8 mouse cellular contexts compared by ENCODE assay signal in genomic region chr4:134913413-134913812, GRCm38 (mm10). TPM values are rescaled to one million over a fixed set of nuclear protein-coding genes. Genes with fewer than 3 reads are reported as not detected.
DNase-seq lines count a peak whose midpoint lies in the region; ATAC-seq and TF ChIP-seq lines count a peak whose summit lies in the region.

No protein-coding gene starts in this region.

- no peak overlapping the region for H3K4me3 ChIP-seq in forebrain, embryonic 16.5 days (replicated peaks; ENCODE audit: low read length)
- no peak overlapping the region for H3K4me3 ChIP-seq in liver, adult 2 months (ENCODE audit: insufficient read depth, low read depth, low read length)
- peak overlapping the region; percentile 79; the same call in 1 of the 2 replicates for H3K4me3 ChIP-seq in midbrain, embryonic 16.5 days (ENCODE audit: low read depth, low read length)
- H3K4me3 ChIP-seq in stomach, embryonic 16.5 days (replicated peaks; ENCODE audit: low read length): peak overlapping the region; percentile 71; the same call in 1 of the 2 replicates

- DNase-seq in left cerebral cortex, adult 18-20 months (ENCODE audit: low spot score in 2 of 2): peak; percentile 50 to 75
- no peak for DNase-seq in left cerebral cortex, adult 11 months (ENCODE audit: low spot score)
- DNase-seq in cerebellum, adult 8-10 months: peak; percentile 71
- DNase-seq in induced T-regulatory cell, adult 2 months (ENCODE audit: low read depth): peak; percentile 92
- peak; percentile 54 for DNase-seq in liver, adult 2 months (ENCODE audit: extremely low read depth, low read depth, low spot score)

- H3K9me3 ChIP-seq in forebrain, embryonic 16.5 days (ENCODE audit: control insufficient read depth, low read length): no peaks in the 10 kb centered on the region
- H3K9me3 ChIP-seq in midbrain, embryonic 16.5 days (replicated peaks; ENCODE audit: control insufficient read depth, low read length, poor library complexity, severe bottlenecking): no peaks in the 10 kb centered on the region
- no peaks in the 10 kb centered on the region for H3K9me3 ChIP-seq in stomach, embryonic 16.5 days (replicated peaks; ENCODE audit: control insufficient read depth, low read length)

- H3K9ac ChIP-seq in forebrain, embryonic 16.5 days (replicated peaks; ENCODE audit: low read depth, low read length): no peak overlapping the region
- no peak overlapping the region for H3K9ac ChIP-seq in liver, adult 2 months (ENCODE audit: low read depth, low read length)
- H3K9ac ChIP-seq in midbrain, embryonic 16.5 days (ENCODE audit: low read depth, low read length): no peak overlapping the region
- no peak overlapping the region for H3K9ac ChIP-seq in stomach, embryonic 16.5 days (ENCODE audit: low read length)

- no peak overlapping the region for H3K27ac ChIP-seq in forebrain, embryonic 16.5 days (ENCODE audit: low read length)
- no peak overlapping the region for H3K27ac ChIP-seq in liver, adult 2 months (replicated peaks; ENCODE audit: insufficient read depth, low read depth, low read length)
- H3K27ac ChIP-seq in midbrain, embryonic 16.5 days (ENCODE audit: low read length): no peak overlapping the region
- H3K27ac ChIP-seq in stomach, embryonic 16.5 days (ENCODE audit: low read length): no peak overlapping the region

- H3K27me3 ChIP-seq in forebrain, embryonic 16.5 days (replicated peaks; ENCODE audit: control insufficient read depth, insufficient read depth, low read length): no peaks in the 10 kb centered on the region
- H3K27me3 ChIP-seq in liver, adult 2 months (ENCODE audit: control insufficient read depth, insufficient read depth, low read length): no peaks in the 10 kb centered on the region
- H3K27me3 ChIP-seq in midbrain, embryonic 16.5 days (ENCODE audit: control insufficient read depth, insufficient read depth, low read depth, low read length): no peaks in the 10 kb centered on the region
- no peaks in the 10 kb centered on the region for H3K27me3 ChIP-seq in stomach, embryonic 16.5 days (ENCODE audit: control insufficient read depth, insufficient read depth, low read length)

- 0 out of 2 replicates have a peak, but pooled peaks have one; percentile 30 for ATAC-seq in forebrain, embryonic 16.5 days
- no peak for ATAC-seq in midbrain, embryonic 16.5 days
- ATAC-seq in stomach, embryonic 16.5 days (ENCODE audit: insufficient read depth, low FRiP score): no peak

- H3K4me2 ChIP-seq in forebrain, embryonic 16.5 days (ENCODE audit: low read length): peak overlapping the region; percentile 89
- peak overlapping the region; percentile 53 for H3K4me2 ChIP-seq in midbrain, embryonic 16.5 days (ENCODE audit: low read length)
- peak overlapping the region; percentile 90; the same call in 1 of the 2 replicates for H3K4me2 ChIP-seq in stomach, embryonic 16.5 days (ENCODE audit: low read depth, low read length)

- peaks cover 11% of the 10 kb centered on the region for H3K36me3 ChIP-seq in forebrain, embryonic 16.5 days (ENCODE audit: control insufficient read depth, insufficient read depth)
- H3K36me3 ChIP-seq in liver, adult 2 months (ENCODE audit: control insufficient read depth, insufficient read depth, low read length): peaks cover 15% of the 10 kb centered on the region
- peaks cover 10% of the 10 kb centered on the region for H3K36me3 ChIP-seq in midbrain, embryonic 16.5 days (ENCODE audit: control insufficient read depth, insufficient read depth, low read length)
- H3K36me3 ChIP-seq in stomach, embryonic 16.5 days (ENCODE audit: control insufficient read depth, insufficient read depth, low read length): peaks cover 8% of the 10 kb centered on the region; the same call in 1 of the 2 replicates

- no peak for TF ChIP-seq POLR2A in liver, adult 2 months (IDR thresholded peaks at IDR 0.05; ENCODE audit: extremely low read depth, insufficient read depth, low read length)

- WGBS in forebrain, embryonic 16.5 days: 25% methylated on average over 3 of the region's 3 CpGs
- WGBS in liver, adult 2 months: 40% methylated on average over 3 of the region's 3 CpGs
- 31% methylated on average over 3 of the region's 3 CpGs for WGBS in midbrain, embryonic 16.5 days
- WGBS in stomach, embryonic 16.5 days: 32% methylated on average over 3 of the region's 3 CpGs

- peaks cover 5% of the 10 kb centered on the region; the same call in 1 of the 2 replicates for H3K79me2 ChIP-seq in liver, adult 2 months (ENCODE audit: control insufficient read depth, insufficient read depth, low read length)

- peaks cover 17% of the 10 kb centered on the region for H3K4me1 ChIP-seq in forebrain, embryonic 16.5 days (replicated peaks; ENCODE audit: control insufficient read depth, insufficient read depth, low read length)
- H3K4me1 ChIP-seq in liver, adult 2 months (ENCODE audit: control insufficient read depth, insufficient read depth, low read length): peaks cover 12% of the 10 kb centered on the region; the same call in 1 of the 2 replicates
- H3K4me1 ChIP-seq in midbrain, embryonic 16.5 days (ENCODE audit: control insufficient read depth, insufficient read depth, low read length): peaks cover 9% of the 10 kb centered on the region
- peaks cover 7% of the 10 kb centered on the region for H3K4me1 ChIP-seq in stomach, embryonic 16.5 days (ENCODE audit: control insufficient read depth, insufficient read depth, low read length)

- TF ChIP-seq CTCF in liver, adult 2 months (IDR thresholded peaks at IDR 0.05; ENCODE audit: low read depth, low read length): peak; percentile 84

RNA-seq across cellular contexts. Expression of gene Tmem50a, which starts 1.4 kb away (rescaled TPM):
- 100 to 1,000 TPM; 119 to 127 TPM for total RNA-seq in left cerebral cortex, adult 18-20 months (2021)
- 201 and 205 TPM in 2 replicates for polyA plus RNA-seq in forebrain, embryonic 16.5 days (2015; fragmentation: Nextera tagmentation; extraction: Ambion mirVana)
- total RNA-seq in liver, adult 2 months (2014; rRNA removed): 109 and 115 TPM in 2 replicates
- polyA plus RNA-seq in liver, adult 2 months (2012; rRNA removed): 90.6 and 92.7 TPM in 2 replicates
- polyA plus RNA-seq in midbrain, embryonic 16.5 days (2015; fragmentation: Nextera tagmentation; extraction: Ambion mirVana): 237 and 253 TPM in 2 replicates
- 177 TPM in 2 replicates for polyA plus RNA-seq in stomach, embryonic 16.5 days (2015; fragmentation: Nextera tagmentation; extraction: Ambion mirVana)

RNA-seq across cellular contexts. Expression of gene Rsrp1, which starts 10.0 kb away (rescaled TPM):
- 100 to 1,000 TPM; 248 to 297 TPM for total RNA-seq in left cerebral cortex, adult 18-20 months (2021)
- 644 and 645 TPM in 2 replicates for polyA plus RNA-seq in forebrain, embryonic 16.5 days (2015; fragmentation: Nextera tagmentation; extraction: Ambion mirVana)
- 200 and 206 TPM in 2 replicates for total RNA-seq in liver, adult 2 months (2014; rRNA removed)
- 345 and 403 TPM in 2 replicates for polyA plus RNA-seq in liver, adult 2 months (2012; rRNA removed)
- polyA plus RNA-seq in midbrain, embryonic 16.5 days (2015; fragmentation: Nextera tagmentation; extraction: Ambion mirVana): 576 and 581 TPM in 2 replicates
- polyA plus RNA-seq in stomach, embryonic 16.5 days (2015; fragmentation: Nextera tagmentation; extraction: Ambion mirVana): 511 and 534 TPM in 2 replicates

RNA-seq across cellular contexts. Expression of gene Syf2, which starts 17.3 kb away (rescaled TPM):
- total RNA-seq in left cerebral cortex, adult 18-20 months (2021): 10 to 100 TPM; 59.9 to 63.6 TPM
- 73.2 and 78.4 TPM in 2 replicates for polyA plus RNA-seq in forebrain, embryonic 16.5 days (2015; fragmentation: Nextera tagmentation; extraction: Ambion mirVana)
- 34.4 and 48.0 TPM in 2 replicates for total RNA-seq in liver, adult 2 months (2014; rRNA removed)
- polyA plus RNA-seq in liver, adult 2 months (2012; rRNA removed): 11.8 and 12.2 TPM in 2 replicates
- 61.9 and 64.7 TPM in 2 replicates for polyA plus RNA-seq in midbrain, embryonic 16.5 days (2015; fragmentation: Nextera tagmentation; extraction: Ambion mirVana)
- polyA plus RNA-seq in stomach, embryonic 16.5 days (2015; fragmentation: Nextera tagmentation; extraction: Ambion mirVana): 69.6 and 71.9 TPM in 2 replicates

RNA-seq across cellular contexts. Expression of gene Rhd, which starts 49.1 kb away (rescaled TPM):
- total RNA-seq in left cerebral cortex, adult 18-20 months (2021): not detected
- polyA plus RNA-seq in forebrain, embryonic 16.5 days (2015; fragmentation: Nextera tagmentation; extraction: Ambion mirVana): 0.47 and 1.0 TPM in 2 replicates
- not detected in 2 replicates for total RNA-seq in liver, adult 2 months (2014; rRNA removed)
- not detected in 2 replicates for polyA plus RNA-seq in liver, adult 2 months (2012; rRNA removed)
- polyA plus RNA-seq in midbrain, embryonic 16.5 days (2015; fragmentation: Nextera tagmentation; extraction: Ambion mirVana): 1.3 and 1.4 TPM in 2 replicates
- polyA plus RNA-seq in stomach, embryonic 16.5 days (2015; fragmentation: Nextera tagmentation; extraction: Ambion mirVana): 20.8 and 23.5 TPM in 2 replicates

Comparison
In these comparisons a context has a peak if more than half of its experiments do, and no peak if none do; other contexts are left out.
1. H3K4me3 ChIP-seq: peak in midbrain, embryonic 16.5 days (single experiment) and stomach, embryonic 16.5 days (single experiment); none in forebrain, embryonic 16.5 days (single experiment) and liver, adult 2 months (single experiment).
2. Peak in every context shown above with its lines, with median percentiles within 50 percentile points of each other: H3K4me2 ChIP-seq.